Mouse (Mus musculus) embryonic fibroblast, embryonic 13.5 days (primary cell): ENCODE results near the gene Rreb1. TPM values are rescaled to one million over a fixed set of nuclear protein-coding genes. Genes with fewer than 3 reads are reported as not detected.

Experiments
- H3K27ac ChIP-seq: 2 replicates; pipeline ENCODE4 v1.5.1; 2012; ENCODE audit warnings: low read length, control low read depth, inconsistent platforms; ENCODE audit not compliant: insufficient read depth
- H3K4me1 ChIP-seq: 2 replicates; pipeline ENCODE4 v1.6.1; 2011; ENCODE audit warnings: low read length; ENCODE audit not compliant: control insufficient read depth, insufficient read depth
- H3K4me3 ChIP-seq: 2 replicates; pipeline ENCODE4 v1.5.1; 2011; ENCODE audit warnings: mild to moderate bottlenecking, control low read depth, low read length; ENCODE audit not compliant: insufficient read depth
- CTCF ChIP-seq: IDR thresholded peaks from 2 replicates; pipeline ENCODE4 v1.5.1; 2011; ENCODE audit warnings: mild to moderate bottlenecking, control low read depth, low read length, moderate library complexity, borderline replicate concordance; ENCODE audit not compliant: insufficient read depth
- POLR2A ChIP-seq: IDR thresholded peaks from 2 replicates; pipeline ENCODE4 v1.6.1; 2011; ENCODE audit warnings: low read depth, mild to moderate bottlenecking, control low read depth, low read length, moderate library complexity
- polyA plus RNA-seq: library from polyadenylated mRNA; stranded (reverse); fragments of >200 nt; gene quantifications from 2 replicates; pipeline ENCODE4 v1.2.4, GENCODE M21; 2011; ENCODE audit warnings: low read depth; ENCODE audit not compliant: missing spikeins, insufficient read length

The Rreb1 gene
- polyA plus RNA-seq, 1 experiment, result 14.1 TPM

GRCm38 (mm10) chr13:37913963-37914362, 135.8 kb downstream of the Rreb1 start:
- H3K4me3 ChIP-seq, result no peak overlapping the region
- TF ChIP-seq POLR2A (no peak), CTCF (no peak)
- H3K27ac ChIP-seq, result no peak overlapping the region
- no peaks in the 10 kb centered on the region for H3K4me1 ChIP-seq

GRCm38 (mm10) chr13:37918336-37919261, 140.4 kb downstream of the Rreb1 start:
- no peaks in the 10 kb centered on the region for H3K4me1 ChIP-seq
- H3K27ac ChIP-seq, result no peak overlapping the region
- no peak overlapping the region for H3K4me3 ChIP-seq
- TF ChIP-seq POLR2A (no peak), CTCF (no peak)

GRCm38 (mm10) chr13:37919711-37920277, 141.6 kb downstream of the Rreb1 start:
- Histone ChIP-seq H3K4me3 (no peak overlapping the region), H3K4me1 (no peaks in the 10 kb centered on the region), H3K27ac (no peak overlapping the region)
- TF ChIP-seq CTCF, result no peak
- TF ChIP-seq POLR2A, result no peak

GRCm38 (mm10) chr13:37920727-37921126, 142.5 kb downstream of the Rreb1 start:
- H3K4me3 ChIP-seq, result no peak overlapping the region
- TF ChIP-seq CTCF (no peak), POLR2A (no peak)
- no peaks in the 10 kb centered on the region for H3K4me1 ChIP-seq
- no peak overlapping the region for H3K27ac ChIP-seq

- TF ChIP-seq CTCF, result no peak
- no peak for TF ChIP-seq POLR2A
- Histone ChIP-seq H3K4me3 (no peak overlapping the region), H3K4me1 (no peaks in the 10 kb centered on the region), H3K27ac (no peak overlapping the region)
Measured at GRCm38 (mm10) chr13:37923091-37923490, 144.9 kb downstream of the Rreb1 start.

GRCm38 (mm10) chr13:37923643-37924460, 145.7 kb downstream of the Rreb1 start:
- Histone ChIP-seq H3K27ac (no peak overlapping the region), H3K4me1 (no peaks in the 10 kb centered on the region), H3K4me3 (no peak overlapping the region)
- TF ChIP-seq CTCF, result no peak
- TF ChIP-seq POLR2A, result no peak

- no peak overlapping the region for H3K27ac ChIP-seq
- TF ChIP-seq POLR2A (no peak), CTCF (no peak)
- no peaks in the 10 kb centered on the region for H3K4me1 ChIP-seq
- H3K4me3 ChIP-seq, result no peak overlapping the region
Measured at GRCm38 (mm10) chr13:37924461-37924948, 146.3 kb downstream of the Rreb1 start.

GRCm38 (mm10) chr13:37926394-37926793, 148.2 kb downstream of the Rreb1 start:
- Histone ChIP-seq H3K4me1 (no peaks in the 10 kb centered on the region), H3K27ac (no peak overlapping the region), H3K4me3 (no peak overlapping the region)
- no peak for TF ChIP-seq POLR2A
- TF ChIP-seq CTCF, result no peak

GRCm38 (mm10) chr13:37929532-37929931, 151.3 kb downstream of the Rreb1 start:
- Histone ChIP-seq H3K4me1 (no peaks in the 10 kb centered on the region), H3K27ac (no peak overlapping the region), H3K4me3 (no peak overlapping the region)
- TF ChIP-seq CTCF (no peak), POLR2A (no peak)
